Mouse (Mus musculus) cerebellum, adult 9-11 months (tissue): ENCODE data around the gene Prkcq.

ENCODE experiments used
- DNase-seq: peaks from one replicate; pipeline ENCODE4 v3.0.0; 2022

Gene Prkcq

DNA sequence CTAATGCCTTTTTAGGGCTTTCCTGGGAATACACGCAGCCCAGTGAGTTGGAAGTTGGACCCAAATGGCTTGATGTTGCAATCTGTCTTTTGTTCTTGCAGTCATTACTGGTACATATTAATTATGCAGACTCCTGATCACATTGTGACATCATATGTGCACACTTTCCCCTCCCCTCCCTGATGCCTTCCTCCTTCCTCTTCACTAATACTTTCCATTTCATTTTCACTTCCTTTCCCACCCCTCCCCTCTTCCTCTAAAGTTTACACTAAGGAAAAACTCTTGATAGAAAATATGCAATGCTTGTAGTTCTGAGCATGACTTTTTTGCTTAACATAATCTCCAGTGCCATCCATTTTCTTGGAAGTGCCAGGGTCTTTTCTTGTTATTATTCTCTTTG, 16.4 kb downstream of the Prkcq start:
- DNase-seq = no peak

DNA sequence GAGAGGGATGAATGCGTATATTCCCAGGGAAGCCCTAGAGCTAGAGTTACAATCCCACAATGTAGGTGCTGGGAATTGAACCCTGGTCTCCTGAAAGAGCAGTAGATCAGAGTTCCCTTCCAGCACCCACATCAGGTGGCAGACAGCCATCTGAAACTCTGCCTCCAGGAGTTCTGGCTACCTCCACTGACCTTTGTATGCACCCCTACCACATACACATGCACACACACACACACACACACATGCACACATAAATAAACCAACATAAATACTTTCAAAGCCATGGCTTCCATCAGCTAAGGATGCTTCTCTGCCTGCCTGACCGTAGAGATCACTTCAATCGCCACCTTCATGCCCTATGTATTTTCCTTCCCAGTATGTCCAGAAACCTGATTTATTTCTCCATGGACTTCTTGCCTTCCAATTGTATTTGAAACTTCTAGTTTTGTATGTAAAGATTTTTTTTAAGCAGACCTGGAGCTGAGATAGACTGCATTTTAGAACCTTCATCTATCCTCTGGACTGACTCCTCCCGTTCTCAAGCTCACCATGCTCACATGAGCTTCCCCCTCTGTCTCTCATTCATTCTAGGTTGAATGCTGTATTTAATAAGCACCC, 17.4 kb downstream of the Prkcq start:
- DNase-seq = no peak

DNA sequence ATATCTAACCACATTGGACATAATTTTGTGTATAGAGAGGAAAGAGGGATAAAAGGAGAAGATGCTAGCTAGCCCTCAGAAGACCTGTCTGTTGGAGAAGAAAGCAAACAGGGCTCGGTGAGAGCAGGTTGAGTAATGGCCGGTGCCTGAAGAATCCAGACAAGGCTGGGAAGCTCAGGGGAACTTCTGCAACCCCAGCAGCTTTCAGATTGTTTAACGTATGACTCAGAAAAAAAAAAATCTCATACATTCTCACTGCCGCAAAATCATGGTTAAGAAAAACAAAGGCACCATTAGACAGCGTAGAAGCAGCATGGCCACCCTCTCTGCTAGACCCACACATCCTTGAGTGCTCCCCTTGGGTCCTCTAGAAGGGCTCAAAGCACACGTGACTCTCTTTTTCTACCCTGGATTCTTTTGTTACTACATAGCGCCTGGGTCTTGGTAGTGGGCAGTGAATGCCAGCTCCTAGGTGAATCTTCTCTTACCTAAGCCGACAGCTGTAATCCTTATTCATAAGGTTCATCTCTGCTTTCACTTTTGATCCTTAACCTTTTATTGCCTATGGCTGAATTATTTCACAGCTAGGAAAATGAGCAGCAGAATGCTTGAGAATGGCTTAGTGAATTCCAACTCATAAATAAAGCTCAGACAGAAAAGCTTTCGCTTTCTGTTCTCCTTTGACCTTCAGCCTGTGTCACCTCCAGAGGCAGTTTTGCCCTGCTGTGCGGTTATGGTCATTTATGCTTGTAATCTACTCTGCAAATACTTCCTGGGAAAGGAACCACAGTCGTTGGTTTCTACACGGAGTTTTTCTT, 20.6 kb downstream of the Prkcq start:
- no peak for DNase-seq

DNA sequence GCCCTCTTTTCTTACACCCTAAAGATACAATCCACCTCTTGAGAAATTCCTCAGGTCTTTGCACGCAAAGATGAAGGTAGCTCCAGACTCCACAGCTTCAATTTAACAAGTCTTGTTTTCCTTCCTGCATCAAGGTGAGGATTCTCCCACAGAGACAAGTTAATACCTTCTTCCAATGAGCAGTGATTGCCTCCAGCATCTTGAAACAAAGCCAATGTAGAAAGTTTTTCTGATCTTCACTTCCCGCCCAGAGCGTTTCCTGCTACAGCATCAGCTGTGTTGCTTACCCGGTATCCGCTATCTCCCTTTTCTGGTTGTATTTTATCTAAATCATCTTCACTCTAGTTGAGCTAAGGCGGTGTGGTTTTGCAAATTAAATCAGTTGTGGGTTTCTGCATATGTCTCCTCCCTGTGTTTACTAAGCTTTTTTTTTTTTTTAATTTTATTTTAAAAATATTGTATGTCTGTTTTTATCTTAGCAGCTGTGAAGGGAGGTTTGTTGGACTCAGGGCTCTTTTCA, 21.3 kb downstream of the Prkcq start:
- DNase-seq = no peak

DNA sequence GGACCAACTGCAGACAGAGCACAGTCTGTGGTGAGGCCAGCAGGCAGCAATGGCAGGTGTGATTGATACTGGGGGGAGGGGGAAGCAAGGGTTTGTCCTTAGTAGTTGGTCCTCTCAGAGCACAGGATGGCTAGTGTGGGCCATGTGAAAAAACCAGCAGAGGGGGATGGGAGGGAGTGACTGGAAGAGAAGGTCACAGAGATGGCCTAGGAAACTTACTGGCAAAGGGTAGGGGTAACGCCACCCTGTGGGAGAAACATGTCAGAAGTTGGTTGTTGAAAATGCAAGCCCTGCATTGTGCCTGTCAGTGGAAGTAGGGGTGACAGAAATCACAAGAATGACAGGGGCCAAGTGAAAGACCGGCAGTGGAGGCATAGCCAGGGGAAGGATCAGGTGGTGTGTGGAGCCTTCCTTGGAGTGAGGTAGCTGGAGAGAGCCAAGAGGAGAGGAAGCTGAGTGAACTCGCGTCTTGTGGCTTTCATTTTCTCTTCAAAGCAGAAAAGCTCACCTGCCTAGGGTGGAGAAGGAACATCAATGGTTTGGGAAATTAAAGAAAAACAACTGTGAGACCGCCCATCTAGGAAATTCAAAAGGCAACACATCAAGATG, 22.9 kb downstream of the Prkcq start:
- no peak for DNase-seq

DNA sequence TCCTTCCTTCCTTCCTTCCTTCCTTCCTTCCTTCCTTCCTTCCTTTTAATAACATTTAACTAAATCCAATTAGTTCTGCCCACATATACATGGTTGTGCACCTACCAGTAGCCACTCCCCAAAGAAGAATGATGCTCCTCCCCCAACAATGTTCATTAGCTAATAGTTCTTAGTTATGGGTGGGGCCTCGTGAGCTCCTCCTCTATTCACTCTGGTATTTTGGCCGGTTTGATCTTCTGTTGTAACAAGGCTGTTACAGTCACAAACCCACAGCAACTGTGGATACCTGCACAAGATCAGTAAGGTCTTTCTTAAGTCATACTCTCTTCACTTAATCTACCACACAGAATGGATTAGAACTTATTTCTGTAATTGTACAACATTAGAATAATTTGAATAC, 24.2 kb downstream of the Prkcq start:
- no peak for DNase-seq

DNA sequence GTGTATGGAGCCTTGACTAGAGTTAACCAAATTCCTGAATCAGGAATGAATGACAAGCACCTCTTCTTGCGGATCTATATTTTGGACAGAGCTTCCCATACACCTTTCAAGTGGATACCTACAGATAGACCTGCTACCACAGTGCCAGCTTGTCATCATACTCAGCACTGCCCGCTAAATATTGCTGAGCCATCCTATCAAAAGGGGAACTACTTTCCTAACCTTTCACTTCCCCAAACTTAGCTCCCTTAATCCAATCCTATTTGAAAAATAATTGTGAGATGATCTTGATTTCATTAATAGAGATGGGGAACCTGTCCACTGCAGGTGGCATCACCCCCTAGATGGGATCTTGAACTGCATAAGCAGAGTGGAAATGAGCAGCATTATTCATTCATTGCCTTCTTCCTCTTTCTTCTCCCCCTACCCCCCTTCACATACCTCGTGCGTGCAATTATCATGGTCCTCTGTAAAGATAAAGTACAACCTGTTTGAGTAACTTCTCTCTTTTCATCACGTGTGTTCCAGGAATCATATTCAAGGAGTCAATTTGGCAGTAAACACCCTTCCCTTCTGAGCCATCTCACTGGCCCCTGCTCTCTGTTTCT, 25.1 kb downstream of the Prkcq start:
- DNase-seq = no peak

DNA sequence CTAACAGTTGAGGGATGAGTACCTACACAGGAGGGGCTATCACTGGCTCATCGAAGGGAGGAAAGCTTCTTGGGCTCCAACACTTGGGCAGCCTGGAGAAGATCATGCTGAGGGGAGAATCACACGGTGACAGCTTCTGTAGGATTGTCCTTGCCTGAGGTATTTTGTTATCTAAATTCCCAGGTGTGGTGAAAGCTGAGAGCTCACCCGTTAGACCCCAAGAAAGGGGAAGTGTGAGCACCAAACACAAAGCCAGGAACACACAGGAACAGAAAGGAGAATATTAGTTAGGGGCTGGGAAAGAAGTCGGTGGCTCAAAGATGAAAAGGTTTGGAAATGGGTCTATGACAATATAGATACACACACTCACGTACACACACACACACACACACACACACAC, 27.7 kb downstream of the Prkcq start:
- no peak for DNase-seq

DNA sequence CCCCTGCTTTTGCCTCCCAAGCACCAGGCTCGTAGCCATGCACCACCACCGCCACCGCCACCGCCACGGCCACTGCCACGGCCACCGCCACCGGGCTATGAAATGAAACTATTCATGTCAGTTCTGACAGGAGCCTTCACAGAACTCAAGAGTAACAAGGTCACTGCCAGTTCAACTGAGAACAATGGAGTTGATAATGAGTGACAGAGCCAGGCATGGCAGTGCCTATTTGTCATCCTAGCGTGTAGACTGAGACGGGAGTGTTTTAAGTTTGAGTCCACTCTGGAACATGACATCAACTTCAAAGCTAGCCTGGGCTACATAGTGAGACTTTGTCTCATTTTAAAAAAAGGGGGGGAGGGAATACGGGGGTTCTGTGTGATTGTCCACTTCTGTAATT, 30.9 kb downstream of the Prkcq start:
- no peak for DNase-seq

DNA sequence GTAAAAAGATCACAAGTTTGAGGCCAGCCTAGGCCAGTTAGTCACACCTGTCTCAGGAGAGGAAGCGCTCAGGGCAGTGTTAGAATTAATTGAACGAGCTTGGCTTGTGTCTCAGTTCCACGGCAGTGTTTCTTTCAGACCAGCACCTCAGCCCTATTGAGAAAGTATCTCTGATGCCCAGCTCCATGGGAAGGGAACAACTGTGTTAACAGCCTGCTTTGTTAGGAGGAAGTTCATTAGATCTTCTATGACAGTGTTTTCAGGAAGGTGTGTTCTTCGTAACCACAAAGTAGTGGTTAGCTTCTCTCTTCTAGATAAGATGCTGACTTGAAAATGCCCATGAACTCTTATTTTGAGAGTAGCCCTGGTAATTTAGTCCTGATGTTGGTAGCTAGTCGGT, 31.4 kb downstream of the Prkcq start:
- no peak for DNase-seq

DNA sequence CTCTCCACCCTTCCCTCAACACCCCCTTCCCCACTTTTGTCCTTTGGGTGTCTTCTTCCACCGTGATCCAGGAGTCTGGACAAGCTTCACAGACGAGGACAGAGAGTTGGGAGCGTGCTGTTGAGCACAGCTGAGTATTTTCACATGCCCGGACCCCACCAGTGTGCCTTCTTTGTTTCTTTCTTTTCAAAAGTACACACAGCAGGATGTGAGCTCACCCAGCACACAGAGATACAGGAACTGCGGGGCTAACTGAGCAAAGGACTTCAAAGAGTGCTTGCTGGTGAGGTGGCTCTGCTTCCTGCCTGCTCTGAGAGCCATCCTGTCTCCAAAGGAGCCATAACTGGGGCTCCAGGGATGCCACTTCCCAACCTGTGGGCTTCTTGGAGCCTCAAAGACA, 32.3 kb downstream of the Prkcq start:
- no peak for DNase-seq

DNA sequence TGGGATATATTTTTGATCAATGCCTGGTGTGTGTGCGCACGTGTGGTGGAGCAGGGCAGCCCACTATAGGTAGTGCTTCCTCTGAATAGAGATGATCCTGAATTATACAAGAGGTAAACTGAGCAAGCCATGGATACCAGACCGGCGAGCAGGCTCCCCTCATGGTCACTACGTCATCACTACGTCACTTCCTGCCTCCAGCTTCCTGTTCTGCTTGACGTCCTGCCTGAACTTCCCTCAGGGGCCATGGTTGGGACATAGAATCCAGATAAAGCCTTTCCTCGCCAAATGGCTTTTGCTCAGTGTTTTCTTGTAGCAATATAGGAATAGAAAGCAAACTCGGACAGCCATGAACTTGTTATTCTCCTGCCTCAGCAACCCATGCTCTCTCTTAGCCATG, 33.1 kb downstream of the Prkcq start:
- no peak for DNase-seq

DNA sequence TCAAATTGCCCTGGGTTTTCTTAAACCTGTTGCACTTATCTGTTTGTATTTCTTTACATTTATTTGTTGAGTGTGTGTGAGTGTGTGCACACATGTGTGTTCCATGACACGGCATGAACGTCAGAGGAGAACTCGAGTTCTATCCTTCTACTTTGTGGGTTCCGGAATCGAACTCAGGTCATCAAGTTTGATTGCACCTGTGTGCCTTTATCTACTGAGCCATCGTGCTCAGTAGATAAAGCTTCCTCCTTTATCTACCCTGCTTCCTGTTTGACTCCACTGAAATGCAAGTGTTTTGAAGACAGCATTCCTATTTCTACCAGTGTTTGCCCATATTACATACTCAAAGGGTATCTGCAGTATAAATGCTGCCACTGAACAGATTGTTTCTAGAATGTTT, 33.8 kb downstream of the Prkcq start:
- DNase-seq = no peak

DNA sequence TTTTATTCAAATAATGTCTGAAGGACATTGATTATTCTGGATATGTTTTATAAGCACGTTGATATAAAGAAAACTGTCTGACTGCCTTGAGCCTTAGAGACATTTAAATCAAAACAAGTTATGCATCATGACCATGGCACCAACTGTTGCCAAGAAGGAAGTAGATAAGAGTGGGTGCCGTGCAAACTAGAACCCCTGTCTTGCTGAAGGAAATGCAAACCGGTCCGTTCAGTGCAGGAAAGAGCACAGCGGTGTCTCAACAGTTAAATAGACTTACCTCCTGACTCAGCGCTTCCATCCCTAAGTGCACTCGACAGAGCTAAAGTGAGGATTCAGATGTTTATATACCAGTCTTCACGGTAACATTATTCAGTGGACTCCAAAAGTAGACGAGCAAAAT, 36.4 kb downstream of the Prkcq start:
- no peak for DNase-seq

DNA sequence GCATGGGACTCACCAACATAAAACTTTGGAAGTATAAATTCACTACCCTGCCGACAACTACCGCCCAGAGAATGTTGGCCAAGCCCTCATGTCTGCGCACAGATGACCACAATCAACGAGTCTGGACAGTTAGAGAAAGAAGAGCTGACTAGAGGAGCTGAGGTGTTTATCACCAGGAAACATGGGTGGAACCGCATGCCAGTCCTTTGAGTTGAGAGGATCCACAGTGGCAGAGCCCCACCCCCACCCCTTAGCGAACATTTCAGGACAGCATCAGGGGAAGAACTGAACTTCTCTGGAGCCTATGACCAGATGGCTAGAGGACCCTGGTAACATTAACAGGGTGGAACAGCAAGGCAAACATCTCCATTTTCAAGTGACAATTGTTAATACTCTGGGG, 37.4 kb downstream of the Prkcq start:
- DNase-seq = no peak

DNA sequence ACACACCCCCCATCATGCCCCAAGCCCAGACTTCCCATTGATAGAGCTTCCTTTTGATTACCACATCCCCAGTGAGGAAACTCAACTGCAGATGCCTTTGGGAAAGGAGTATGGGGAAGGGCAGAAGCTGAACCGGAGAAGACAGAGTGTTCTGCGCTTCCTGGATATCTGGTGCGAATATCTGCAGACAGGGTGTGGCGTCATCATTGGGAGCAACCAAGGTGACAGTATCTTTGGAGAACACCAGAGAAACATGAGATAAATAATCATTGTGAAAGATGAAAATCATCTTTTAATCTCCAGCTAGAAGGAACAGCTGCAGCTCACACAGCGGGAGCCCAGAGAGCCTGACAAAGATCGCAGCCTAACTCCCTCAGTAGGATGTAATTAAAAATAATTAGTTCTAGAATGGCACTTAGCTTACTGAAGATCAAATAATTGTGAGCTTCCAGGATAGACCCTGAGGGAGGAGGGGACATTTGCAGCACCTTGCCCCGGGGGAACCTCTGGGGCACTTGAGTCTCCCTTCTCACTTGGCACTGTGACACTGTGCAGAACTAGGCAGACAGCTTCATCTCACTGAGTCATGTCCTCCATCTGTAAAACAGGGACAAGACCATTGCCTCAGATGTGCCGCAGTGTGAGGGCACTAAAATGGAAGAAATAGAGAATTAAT, 38.5 kb downstream of the Prkcq start:
- no peak for DNase-seq

DNA sequence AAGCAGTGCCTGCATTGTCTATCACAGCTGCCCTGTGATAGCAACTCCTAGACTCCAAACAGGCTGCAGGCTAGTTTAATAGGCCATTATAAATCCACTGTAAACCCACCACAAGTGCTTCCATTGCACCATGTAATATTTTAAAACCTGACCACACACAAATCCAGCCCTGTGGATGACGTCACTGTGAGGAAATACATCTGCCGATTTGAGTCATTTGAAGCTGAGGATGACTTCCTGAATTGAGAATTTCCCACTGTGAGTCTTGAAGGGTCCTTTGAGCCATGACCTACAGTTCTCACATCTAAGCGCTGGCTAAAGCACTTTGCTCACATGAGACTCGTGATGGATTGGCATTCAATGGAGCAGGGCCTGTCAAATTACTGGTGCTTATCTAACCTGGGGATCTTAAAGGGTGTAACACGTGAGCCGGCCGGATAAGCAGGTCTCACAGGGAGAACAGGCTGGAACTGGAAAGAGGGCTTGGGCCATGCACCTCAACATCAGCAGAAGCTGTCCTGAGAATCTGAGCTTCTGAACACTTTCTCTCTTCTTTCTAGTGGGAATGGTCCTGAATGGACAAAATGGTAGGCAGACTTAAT, 40.2 kb downstream of the Prkcq start:
- no peak for DNase-seq

DNA sequence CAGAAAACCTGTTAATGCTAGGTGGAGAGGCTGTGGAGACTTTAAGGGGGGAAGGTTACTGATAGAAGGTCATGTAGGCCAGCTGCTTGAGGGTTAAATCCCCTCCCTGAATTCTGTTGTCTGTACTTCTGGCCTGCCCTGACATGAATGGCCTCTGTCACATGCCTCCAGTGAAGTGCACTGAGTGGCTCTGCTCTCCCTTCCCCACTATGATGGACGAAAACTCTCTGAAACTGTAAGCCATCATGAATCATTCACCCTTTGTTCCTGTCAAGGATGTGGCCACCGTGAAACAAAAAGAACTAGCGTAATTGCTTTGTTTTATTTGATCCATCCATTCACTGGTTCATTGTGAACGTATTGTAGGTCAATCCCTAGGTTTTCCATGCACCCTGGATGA, 44.5 kb downstream of the Prkcq start:
- no peak for DNase-seq

DNA sequence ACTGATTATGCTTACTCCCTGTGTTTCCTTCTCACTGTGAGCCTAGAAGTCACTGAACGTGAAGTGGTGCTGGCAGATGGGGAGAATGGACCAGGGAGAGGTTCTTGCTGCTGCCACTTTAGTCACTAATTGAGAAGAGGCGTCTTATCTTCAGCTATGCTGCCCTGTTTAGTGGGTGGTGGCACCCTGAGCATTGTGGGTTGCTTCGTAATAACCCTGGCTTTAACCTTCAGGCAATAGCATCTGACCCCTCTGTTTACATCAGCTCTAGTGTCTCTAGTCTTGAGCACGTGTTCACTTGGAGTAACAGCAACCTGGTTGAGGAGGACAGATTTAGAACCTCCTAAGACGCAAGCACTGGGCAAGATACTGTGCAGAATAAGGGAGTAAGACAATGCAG, 44.9 kb downstream of the Prkcq start:
- DNase-seq = no peak

DNA sequence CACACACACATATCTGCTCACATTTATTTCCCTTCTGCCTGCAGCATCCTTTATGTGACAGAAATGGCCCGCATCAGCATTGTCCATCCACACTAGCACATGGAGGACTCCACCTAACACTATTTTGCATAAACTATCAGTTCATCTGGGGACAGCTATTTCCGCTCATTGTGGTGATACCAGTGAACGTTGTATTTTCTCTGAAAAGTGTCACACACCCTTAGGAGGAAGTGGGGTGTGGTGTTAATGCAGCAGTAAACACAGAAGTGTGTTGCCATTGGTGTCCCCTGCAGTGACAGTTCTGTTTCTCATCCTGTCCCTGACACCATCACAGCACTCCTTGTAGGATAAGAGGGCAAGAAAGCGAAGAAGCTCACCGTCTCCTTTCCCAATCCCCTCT, 46.2 kb downstream of the Prkcq start:
- DNase-seq = no peak

DNA sequence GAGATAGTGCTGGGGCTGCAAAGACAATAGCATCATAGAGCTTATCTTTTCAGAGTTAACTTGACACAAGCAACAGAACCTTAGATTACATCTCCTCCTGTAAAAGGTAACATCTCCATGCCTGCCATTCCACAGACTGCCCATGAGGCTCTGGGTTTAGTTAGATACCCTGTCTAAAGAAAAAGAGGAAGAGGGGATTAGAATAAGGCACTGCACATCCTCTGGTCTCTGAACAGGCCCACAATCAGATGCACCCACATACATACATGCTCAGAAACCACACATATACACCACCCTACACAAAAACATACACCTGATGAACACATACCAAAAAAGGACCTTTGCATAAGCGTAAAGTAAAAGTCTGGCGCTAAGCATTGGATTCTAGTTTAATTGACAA, 47.4 kb downstream of the Prkcq start:
- DNase-seq = no peak

DNA sequence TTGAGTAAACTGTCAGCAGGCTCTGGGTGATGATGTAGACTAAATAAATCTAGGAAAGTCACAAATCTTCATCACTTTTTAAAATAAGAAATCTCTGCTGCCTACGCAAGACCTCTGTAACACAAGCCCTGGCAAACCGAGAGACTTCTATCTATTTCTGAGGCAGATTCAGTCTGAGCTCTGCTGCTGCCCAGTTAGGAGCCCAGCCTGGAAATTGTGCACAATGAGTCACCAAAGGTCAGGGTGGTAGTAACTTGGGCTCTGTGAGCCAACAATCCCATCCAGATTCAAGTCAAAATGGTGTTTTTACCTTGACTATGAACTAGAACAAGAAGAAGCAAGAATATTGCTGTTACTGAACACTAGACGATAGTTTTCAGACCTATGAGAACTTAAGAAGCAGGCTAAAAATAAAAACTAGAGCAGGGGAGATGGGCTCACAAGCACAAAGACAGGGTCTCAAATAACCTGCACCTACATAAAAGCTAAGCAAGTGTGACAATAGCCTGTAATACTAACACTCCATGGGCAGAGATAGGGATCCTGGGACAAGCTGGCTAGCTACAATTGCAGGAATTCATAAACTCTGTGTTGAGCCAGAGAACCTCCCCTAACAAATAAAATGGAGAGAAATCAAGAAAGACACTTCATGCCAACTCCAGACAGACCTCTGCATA, 53.0 kb downstream of the Prkcq start:
- DNase-seq = no peak
